Mouse (Mus musculus): ENCODE results near the gene Smg1.

DNA sequence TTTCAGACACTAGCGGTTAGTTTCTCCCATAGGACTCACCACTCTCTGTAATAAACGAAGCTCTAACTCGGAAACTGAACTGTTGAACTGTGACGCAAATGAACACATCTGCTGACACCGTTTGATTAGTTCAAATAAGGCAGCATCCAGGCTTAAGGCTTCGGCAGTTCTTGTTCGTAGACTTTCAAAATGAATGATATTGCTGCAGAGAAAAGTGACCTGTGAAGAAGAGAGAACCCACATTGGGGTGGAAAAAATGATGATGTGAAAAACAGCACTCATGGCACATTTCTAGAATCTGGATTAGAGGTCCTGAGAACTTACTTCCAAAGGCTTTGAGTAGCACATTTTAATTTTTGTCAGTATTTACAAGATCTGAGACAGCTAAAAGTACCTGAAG, 102.2 kb downstream of the Smg1 start:
- no peak for TF ChIP-seq POLR2A (IDR thresholded peaks at IDR 0.05; ENCODE audit: borderline replicate concordance, extremely low read depth, low read depth, low read length)
- TF ChIP-seq CTCF (IDR thresholded peaks at IDR 0.05; ENCODE audit: insufficient read depth, low read length), result no peak
